Mouse (Mus musculus) heart, adult 2 months (tissue): ENCODE results near the gene Soga1.

Experiments
- CTCF ChIP-seq: fragments of 200-600 bp; IDR thresholded peaks from 2 replicates; pipeline ENCODE4 v1.8.1; 2022; ENCODE audit warnings: antibody characterized with exemption, mild to moderate bottlenecking, moderate library complexity
- POLR2A ChIP-seq: fragments of 200-500 bp; IDR thresholded peaks from 2 replicates; pipeline ENCODE4 v1.6.1; 2011; ENCODE audit warnings: mild to moderate bottlenecking, low read depth, low read length, control low read depth; ENCODE audit not compliant: insufficient read depth

DNA sequence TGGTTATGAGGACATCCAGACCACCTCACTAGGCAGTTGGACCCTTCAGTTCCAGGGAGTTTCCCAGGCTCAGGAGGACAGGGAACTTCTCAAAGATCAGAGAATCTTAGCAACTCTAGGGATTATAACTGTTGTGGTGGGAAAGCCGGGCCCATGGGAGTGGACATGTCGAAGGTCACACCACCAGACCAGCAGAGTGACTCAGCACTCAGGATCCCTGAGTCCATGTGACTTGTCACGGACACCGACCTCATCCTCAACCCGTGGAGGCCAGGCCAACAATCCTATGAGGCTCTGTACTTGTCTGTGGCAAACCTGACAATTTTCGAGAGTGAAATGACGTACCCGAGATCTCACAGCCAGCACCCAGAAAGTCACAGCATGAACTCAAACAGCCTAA lies 42.7 kb downstream of the Soga1 start:
- TF ChIP-seq POLR2A (no peak), CTCF (no peak)
